Mouse (Mus musculus) brain, embryonic 14.5 days (tissue): Measurements from ENCODE around the gene Rpl9-ps1. TPM values are rescaled to one million over a fixed set of nuclear protein-coding genes. Genes with fewer than 3 reads are reported as not detected.

Experiments used
- DNase-seq: peaks from one replicate; pipeline ENCODE4 v3.0.0-alpha.2; 2011; ENCODE audit warnings: low read depth
- CTCF ChIP-seq: fragments of 200-500 bp; IDR thresholded peaks from 2 replicates; pipeline ENCODE4 v1.5.1; 2012; ENCODE audit warnings: inconsistent platforms, mild to moderate bottlenecking, moderate library complexity, borderline replicate concordance; ENCODE audit not compliant: insufficient read depth, insufficient read length; ENCODE audit errors: extremely low read depth
- POLR2A ChIP-seq: fragments of 200-500 bp; IDR thresholded peaks from 2 replicates; pipeline ENCODE4 v1.6.1; 2012; ENCODE audit warnings: mild to moderate bottlenecking, inconsistent platforms, borderline replicate concordance; ENCODE audit not compliant: poor library complexity, insufficient read depth, insufficient read length, severe bottlenecking; ENCODE audit errors: extremely low read depth
- polyA plus RNA-seq: library from polyadenylated mRNA; depleted of rRNA; stranded (reverse); fragments of >200 nt; gene quantifications from 2 replicates; pipeline ENCODE4 v1.2.3, GENCODE M21; 2012

The Rpl9-ps1 gene
- polyA plus RNA-seq, 1 experiment = not detected

DNA sequence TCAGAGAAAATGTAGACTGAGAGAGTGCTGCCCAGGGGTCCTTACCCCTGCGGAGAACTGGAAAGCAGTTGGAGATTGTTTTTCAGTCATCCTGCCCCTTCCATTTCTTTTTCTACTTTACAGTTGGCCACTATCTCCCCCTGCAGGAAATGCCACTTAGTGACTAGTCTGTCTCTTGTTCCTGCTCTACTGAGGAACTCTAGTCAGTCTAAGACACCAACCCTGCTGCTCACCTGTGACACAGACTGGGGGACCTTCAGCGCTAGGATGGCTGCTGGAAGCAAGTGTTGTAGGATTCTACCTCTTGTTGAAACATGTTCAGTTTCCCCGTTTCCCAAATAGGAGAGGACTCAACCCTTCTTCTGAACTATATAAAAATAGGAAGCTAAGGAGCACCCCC, 5.9 kb downstream of the Rpl9-ps1 start:
- TF ChIP-seq POLR2A (no peak), CTCF (no peak)
- no peak for DNase-seq

DNA sequence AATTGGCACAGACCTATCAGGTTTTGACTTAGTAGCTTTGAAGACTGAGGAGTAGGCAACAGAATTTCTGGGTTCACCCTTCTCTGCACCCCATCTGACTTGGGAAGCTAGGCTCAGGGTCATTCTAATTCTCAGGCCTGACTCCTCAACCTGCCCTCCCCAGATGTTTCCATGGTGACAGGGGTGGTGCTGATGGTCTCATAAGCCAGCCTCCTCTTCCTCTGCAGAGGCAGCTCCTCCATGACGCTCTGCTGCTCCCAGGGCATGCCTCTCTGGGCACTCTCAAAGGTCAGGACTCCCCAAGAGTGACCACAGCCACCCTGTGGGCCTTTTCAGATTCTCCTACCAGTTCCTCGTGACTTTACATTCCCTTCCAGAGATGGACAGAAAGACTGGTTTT, 6.5 kb downstream of the Rpl9-ps1 start:
- no peak for DNase-seq
- TF ChIP-seq POLR2A (no peak), CTCF (no peak)

DNA sequence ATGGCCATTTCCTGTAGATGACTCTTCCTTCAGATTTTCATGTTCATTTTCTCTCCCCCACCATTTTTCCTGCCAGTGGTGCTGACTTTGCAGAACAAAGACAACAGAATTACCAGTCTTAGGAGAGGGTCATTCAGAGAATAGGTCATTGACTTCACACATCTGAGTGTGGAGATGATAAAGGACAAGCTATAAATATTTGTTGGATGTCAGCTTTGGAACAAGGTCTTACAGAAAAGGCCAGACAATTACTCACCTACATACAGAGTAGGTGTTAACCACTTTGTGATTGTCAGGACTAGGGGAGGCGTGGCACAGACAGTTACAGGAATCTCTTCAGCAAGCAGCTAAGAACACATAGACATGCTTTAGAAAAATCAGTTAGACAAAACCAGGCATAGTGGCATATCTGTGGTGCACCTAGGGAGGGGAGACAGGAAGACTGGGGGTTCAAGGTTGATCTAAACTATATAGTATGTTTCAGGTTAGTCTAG, 8.6 kb downstream of the Rpl9-ps1 start:
- DNase-seq = no peak
- no peak for TF ChIP-seq CTCF
- no peak for TF ChIP-seq POLR2A

DNA sequence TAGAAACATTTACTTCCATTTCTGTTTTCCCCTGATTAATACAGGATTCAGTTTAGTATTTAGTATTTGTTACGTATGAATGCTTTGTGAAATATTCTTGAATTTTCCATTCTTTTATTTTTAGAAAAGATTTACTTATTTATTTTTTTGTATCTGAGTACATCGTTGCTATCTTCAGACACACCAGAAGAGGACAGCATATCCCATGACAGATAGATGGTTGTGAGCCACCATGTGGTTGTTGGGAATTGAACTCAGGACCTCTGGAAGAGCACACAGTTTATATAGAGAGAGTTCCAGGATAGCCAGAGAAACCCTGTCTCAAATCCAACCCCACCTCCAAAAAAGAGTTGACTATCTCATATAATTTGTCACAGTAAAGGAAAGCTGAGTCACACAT, 10.5 kb downstream of the Rpl9-ps1 start:
- TF ChIP-seq POLR2A = no peak
- TF ChIP-seq CTCF = no peak
- DNase-seq = no peak

DNA sequence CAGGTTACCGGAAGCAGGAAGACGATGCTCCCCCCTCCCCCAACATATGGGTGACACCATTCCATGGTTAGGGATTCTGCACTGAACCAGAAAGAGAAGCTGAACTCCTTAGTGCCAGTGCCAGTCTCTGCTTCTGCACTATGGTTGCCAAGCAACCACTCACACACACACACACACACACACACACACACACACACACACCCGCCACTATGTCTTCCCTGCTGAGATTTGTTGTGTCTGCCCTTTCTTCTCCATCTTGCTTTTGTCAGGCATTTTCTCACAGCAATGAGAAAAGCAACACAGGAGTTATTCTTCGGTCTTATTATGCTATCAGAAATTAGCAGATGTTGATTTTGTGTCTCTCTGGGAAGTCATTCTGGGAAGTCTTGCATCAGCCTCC, 11.0 kb downstream of the Rpl9-ps1 start:
- no peak for TF ChIP-seq POLR2A
- TF ChIP-seq CTCF = no peak
- DNase-seq = peak; percentile 61

DNA sequence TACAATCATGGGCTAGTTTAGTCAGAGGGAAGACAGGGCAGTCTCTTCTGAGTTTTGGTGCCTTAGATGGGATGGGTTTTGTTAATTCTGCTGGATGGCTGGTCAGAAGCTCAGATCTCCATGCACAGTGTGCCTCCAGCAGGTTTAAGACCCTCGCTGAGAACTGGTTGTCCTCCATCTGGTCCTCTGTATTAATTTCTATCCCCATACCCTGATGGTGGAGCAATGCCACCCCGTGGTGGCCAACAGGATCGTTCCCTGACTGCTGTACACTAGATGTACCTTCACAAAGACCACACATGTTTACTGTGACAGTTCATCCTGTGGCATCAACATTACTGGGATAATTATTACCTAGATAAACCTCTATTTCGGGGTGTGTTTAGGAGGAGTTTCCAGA, 12.7 kb downstream of the Rpl9-ps1 start:
- TF ChIP-seq POLR2A (no peak), CTCF (no peak)
- no peak for DNase-seq

DNA sequence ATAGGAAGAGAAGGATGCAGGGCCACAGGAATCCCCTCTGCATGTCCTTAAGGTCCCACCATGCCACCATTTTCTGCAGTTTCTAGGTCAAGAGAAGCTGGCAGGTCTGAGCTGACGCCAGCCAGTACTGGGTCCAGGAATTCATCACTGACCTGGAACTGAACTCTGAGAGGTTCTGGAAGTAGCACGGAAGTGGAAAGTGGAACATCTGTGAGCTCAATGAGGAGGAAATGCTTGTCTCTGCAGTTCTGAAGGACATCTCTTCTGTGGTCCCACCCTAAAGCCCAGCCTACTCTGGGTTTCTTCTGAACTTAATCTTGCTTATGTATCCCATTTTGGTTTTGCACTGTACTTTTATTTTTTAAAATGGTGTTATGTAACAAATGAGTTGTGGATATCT, 14.4 kb downstream of the Rpl9-ps1 start:
- TF ChIP-seq POLR2A (no peak), CTCF (no peak)
- no peak for DNase-seq

DNA sequence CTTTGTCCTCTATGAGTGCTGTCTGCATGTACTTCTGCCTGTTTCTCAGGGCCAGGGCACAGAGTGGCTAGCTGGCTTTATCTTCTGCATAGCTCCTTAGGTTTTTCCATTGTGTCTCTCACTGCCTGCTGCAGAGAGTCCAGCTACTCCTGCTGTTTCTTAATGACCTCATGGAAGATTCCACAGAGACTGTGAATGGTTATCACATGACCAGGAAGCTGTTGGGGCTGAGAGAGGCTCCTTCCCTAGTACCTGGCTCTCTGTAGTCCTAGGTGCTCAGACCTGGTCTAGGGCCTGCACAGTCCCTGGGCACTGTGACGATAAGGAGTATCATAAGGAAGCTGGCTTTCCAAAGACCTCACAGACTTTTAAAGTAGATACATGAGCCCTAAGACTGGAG, 14.8 kb downstream of the Rpl9-ps1 start:
- DNase-seq = no peak
- TF ChIP-seq CTCF (no peak), POLR2A (no peak)

DNA sequence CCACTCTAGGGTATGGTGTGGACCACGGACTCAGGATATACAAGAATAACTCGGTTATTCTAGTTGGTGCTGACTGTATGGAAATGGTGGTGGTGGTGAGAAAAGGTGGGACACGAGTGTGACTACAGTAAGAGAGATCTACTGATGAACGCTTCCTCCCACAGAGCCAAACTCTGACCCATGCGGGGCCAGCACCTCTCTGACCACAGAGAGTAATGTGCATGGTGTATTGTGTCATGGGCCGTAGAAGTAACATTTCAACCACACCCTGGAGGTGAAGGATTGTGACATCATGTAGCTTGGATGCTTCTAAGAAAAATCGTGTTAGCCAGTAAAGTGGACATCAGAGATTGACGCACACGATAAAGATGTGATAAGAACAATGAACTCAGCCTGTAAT, 16.6 kb downstream of the Rpl9-ps1 start:
- TF ChIP-seq POLR2A (no peak), CTCF (no peak)
- no peak for DNase-seq

DNA sequence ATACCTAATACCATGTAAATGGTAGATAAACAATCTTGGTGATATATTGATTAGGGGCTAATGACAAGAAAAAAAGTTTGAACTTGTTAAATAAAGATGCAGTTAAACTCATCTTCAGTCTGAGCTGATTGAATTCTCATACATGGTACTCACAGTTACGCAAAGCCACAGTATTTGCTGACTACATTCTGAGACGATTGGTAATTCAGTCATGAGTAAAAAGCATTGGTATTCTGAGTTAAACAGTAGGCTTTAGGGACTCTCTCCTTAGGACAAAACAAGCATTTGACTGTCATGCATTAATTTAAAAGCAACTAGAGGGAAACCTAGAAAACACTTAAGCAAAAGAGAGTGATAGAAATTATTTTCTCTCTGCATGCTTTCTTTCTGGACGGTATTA, 21.8 kb downstream of the Rpl9-ps1 start:
- TF ChIP-seq CTCF (no peak), POLR2A (no peak)
- no peak for DNase-seq

DNA sequence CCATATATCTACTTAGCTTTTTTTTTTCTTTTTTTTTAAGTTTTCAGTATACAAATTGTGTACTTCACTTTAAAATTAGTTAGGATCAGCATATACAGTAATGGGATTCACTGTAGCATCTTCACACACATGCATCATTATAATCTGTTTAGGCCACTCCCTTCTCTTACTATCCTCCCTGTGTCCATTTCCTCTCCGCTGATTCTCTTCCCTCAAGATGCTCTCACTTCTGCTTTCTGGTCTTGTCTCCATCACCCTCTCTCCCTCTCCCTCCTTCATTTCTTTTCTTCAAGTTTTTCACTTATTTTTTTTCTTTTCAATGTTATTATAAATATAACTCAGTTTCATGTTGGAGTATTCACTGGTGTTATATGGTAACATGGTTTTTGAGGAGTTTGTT, 26.4 kb downstream of the Rpl9-ps1 start:
- no peak for DNase-seq

DNA sequence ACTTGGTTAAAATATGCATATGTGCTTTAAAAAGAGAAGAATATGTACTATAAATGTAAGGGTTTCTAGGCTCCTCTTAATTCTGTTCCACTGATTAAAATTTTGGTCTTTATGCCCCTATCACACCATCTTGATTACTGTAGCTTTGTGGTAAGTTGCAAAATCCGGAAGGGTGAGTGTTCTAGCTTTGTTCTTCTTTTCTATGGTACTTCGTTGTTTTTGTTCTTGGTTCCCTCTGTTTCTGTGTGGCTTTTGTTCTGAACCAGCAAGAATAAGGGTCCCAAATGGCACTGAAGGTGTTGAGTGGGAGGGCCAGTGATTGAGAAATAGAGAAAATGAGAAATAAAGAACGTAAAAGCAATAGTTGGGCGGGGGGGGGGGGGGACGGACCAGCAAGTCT, 27.2 kb downstream of the Rpl9-ps1 start:
- DNase-seq = no peak
- TF ChIP-seq CTCF (no peak), POLR2A (no peak)

More for the DNA sequence above, 26.4 kb downstream of the Rpl9-ps1 start:
- no peak for TF ChIP-seq CTCF
- TF ChIP-seq POLR2A = no peak
